Mouse (Mus musculus) frontal cortex, postnatal 36 days (tissue): ENCODE measurements at regions not wholly inside any gene's neighbourhood (a gene's known extent, or its start where the extent isn't known, plus 50 kb on each side); places are given as distances from the start of the nearest gene placed in this dataset.
A peak's percentile ranks its signal among the peaks of the same experiment; 100 is the strongest.

ENCODE experiments used
- DNase-seq, 2 experiments: peaks; one replicate each; pipeline ENCODE4 v3.0.0; 2022; ENCODE audit warnings: low spot score in 2 of 2

- DNase-seq = peak in 1 of 2 experiments; percentile 3
Observed at GRCm38 (mm10) chr3:73934491-73934890, 226.3 kb upstream of the Bche start.

- no peak for DNase-seq
Observed at GRCm38 (mm10) chr3:73932185-73932584, 224.0 kb upstream of the Bche start.
